Comparison of ENCODE assay signal across 8 mouse cellular contexts in the genomic region with DNA sequence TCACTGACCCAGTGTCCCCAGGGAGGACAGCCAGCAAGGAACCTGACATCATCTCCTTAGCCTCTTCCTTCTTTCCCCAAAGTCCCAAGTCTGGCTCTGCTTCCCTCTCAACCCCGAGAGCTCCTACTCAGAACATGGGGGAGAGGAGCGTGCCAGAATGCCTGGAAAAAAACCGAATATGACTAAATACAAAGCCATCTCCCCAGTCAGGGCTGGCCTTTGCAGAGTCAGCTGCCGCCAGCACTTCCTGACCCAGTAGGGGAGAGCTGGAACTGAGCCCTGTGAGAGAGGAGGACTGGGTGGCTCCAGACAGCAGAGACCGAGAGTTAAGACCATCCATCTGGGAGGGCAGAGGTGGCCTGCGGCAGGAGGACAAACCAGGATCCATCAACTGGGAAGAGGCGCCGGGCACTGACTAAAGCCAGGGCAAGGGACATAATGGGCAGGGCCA. TPM values are rescaled to one million over a fixed set of nuclear protein-coding genes. Genes with fewer than 3 reads are reported as not detected.
A peak's percentile ranks its signal among the peaks of the same experiment; 100 is the strongest.
DNase-seq lines count a peak whose midpoint lies in the region; ATAC-seq and TF ChIP-seq lines count a peak whose summit lies in the region.

No protein-coding gene starts in this region.

- no peak overlapping the region for H3K4me3 ChIP-seq in lung, adult 2 months (replicated peaks; ENCODE audit: extremely low read depth, low read depth, low read length)
- no peak overlapping the region for H3K4me3 ChIP-seq in embryonic fibroblast, embryonic 13.5 days (ENCODE audit: insufficient read depth, low read length)
- H3K4me3 ChIP-seq in hindbrain, embryonic 14.5 days (replicated peaks; ENCODE audit: low read length) = no peak overlapping the region
- no peak overlapping the region for H3K4me3 ChIP-seq in forebrain, postnatal 0 days (ENCODE audit: low read depth, low read length)

- 36% methylated on average over 8 of the region's 8 CpGs for WGBS in lung, adult 2 months
- WGBS in hindbrain, embryonic 14.5 days = 63% methylated on average over 8 of the region's 8 CpGs
- WGBS in forebrain, postnatal 0 days = 72% methylated on average over 8 of the region's 8 CpGs

- no peak overlapping the region for H3K9ac ChIP-seq in hindbrain, embryonic 14.5 days
- no peak overlapping the region for H3K9ac ChIP-seq in forebrain, postnatal 0 days

- H3K4me1 ChIP-seq in lung, adult 2 months (ENCODE audit: control insufficient read depth, insufficient read depth, low read length) = no peaks in the 10 kb centered on the region; the same call in 1 of the 2 replicates
- peaks cover 26% of the 10 kb centered on the region for H3K4me1 ChIP-seq in embryonic fibroblast, embryonic 13.5 days (ENCODE audit: control insufficient read depth, insufficient read depth, low read length)
- H3K4me1 ChIP-seq in hindbrain, embryonic 14.5 days (replicated peaks; ENCODE audit: control insufficient read depth, insufficient read depth, low read length) = peaks cover 21% of the 10 kb centered on the region
- peaks cover 2% of the 10 kb centered on the region; the same call in 1 of the 2 replicates for H3K4me1 ChIP-seq in forebrain, postnatal 0 days (ENCODE audit: insufficient read depth)

- TF ChIP-seq CTCF in lung, adult 2 months (IDR thresholded peaks at IDR 0.05; ENCODE audit: insufficient read depth, low read length) = no peak
- no peak for TF ChIP-seq CTCF in embryonic fibroblast, embryonic 13.5 days (IDR thresholded peaks at IDR 0.05; ENCODE audit: borderline replicate concordance, insufficient read depth, low read length)
- TF ChIP-seq CTCF in forebrain, postnatal 0 days (IDR thresholded peaks at IDR 0.05; ENCODE audit: low read depth) = no peak

- TF ChIP-seq POLR2A in lung, adult 2 months (IDR thresholded peaks at IDR 0.05; ENCODE audit: borderline replicate concordance, extremely low read depth, low read depth, low read length) = no peak
- TF ChIP-seq POLR2A in embryonic fibroblast, embryonic 13.5 days (IDR thresholded peaks at IDR 0.05; ENCODE audit: low read depth, low read length) = peak; percentile 50

- peak overlapping the region; percentile 87 for H3K27ac ChIP-seq in embryonic fibroblast, embryonic 13.5 days (ENCODE audit: insufficient read depth, low read length)
- peak overlapping the region; percentile 79 for H3K27ac ChIP-seq in hindbrain, embryonic 14.5 days
- H3K27ac ChIP-seq in forebrain, postnatal 0 days (ENCODE audit: low read depth, low read length) = no peak overlapping the region

- ATAC-seq in hindbrain, embryonic 14.5 days (ENCODE audit: low FRiP score) = no peak
- ATAC-seq in forebrain, postnatal 0 days = no peak

- H3K9me3 ChIP-seq in hindbrain, embryonic 14.5 days (ENCODE audit: control insufficient read depth, low read length) = no peaks in the 10 kb centered on the region
- H3K9me3 ChIP-seq in forebrain, postnatal 0 days (ENCODE audit: low read length) = no peaks in the 10 kb centered on the region

- H3K36me3 ChIP-seq in hindbrain, embryonic 14.5 days (replicated peaks; ENCODE audit: control insufficient read depth, insufficient read depth) = no peaks in the 10 kb centered on the region
- no peaks in the 10 kb centered on the region for H3K36me3 ChIP-seq in forebrain, postnatal 0 days (ENCODE audit: insufficient read depth)

- DNase-seq in lung, adult 18-20 months = peak; percentile 60 to 69
- no peak for DNase-seq in lung, adult 2 months
- no peak for DNase-seq in hindbrain, embryonic 14.5 days (ENCODE audit: low spot score)
- peak; percentile 74 to 88 for DNase-seq in lung, postnatal 4 days
- no peak for DNase-seq in B cell, adult 2 months
- DNase-seq in thymus, postnatal 14 days = no peak
- no peak for DNase-seq in forebrain, postnatal 0 days

- no peak overlapping the region for H3K4me2 ChIP-seq in hindbrain, embryonic 14.5 days (replicated peaks)
- no peak overlapping the region for H3K4me2 ChIP-seq in forebrain, postnatal 0 days (ENCODE audit: low read depth)

- peaks cover 8% of the 10 kb centered on the region; the same call in 1 of the 2 replicates for H3K27me3 ChIP-seq in hindbrain, embryonic 14.5 days (ENCODE audit: control insufficient read depth, insufficient read depth, low read length)
- H3K27me3 ChIP-seq in forebrain, postnatal 0 days (ENCODE audit: insufficient read depth, low read length) = no peaks in the 10 kb centered on the region

RNA-seq across cellular contexts. Expression of a gene that starts 6.1 kb away (rescaled TPM):
- polyA plus RNA-seq in lung, adult 2 months (2012; rRNA removed) = 18.9 and 19.1 TPM in 2 replicates
- polyA plus RNA-seq in embryonic fibroblast, embryonic 13.5 days (2011; ENCODE audit: insufficient read length, low read depth, missing spikeins) = 11.6 and 15.7 TPM in 2 replicates
- polyA plus RNA-seq in hindbrain, embryonic 14.5 days (2014; fragmentation: Nextera tagmentation; extraction: Ambion mirVana) = 4.0 and 5.0 TPM in 2 replicates
- 2.2 and 6.7 TPM in 2 replicates for total RNA-seq in forebrain, postnatal 0 days (2014; rRNA removed)
- 1.6 and 2.7 TPM in 2 replicates for polyA plus RNA-seq in forebrain, postnatal 0 days (2015; fragmentation: Nextera tagmentation; extraction: Ambion mirVana)

RNA-seq across cellular contexts. Expression of a gene that starts 40.5 kb away (rescaled TPM):
- 9.6 and 15.3 TPM in 2 replicates for polyA plus RNA-seq in lung, adult 2 months (2012; rRNA removed)
- polyA plus RNA-seq in embryonic fibroblast, embryonic 13.5 days (2011; ENCODE audit: insufficient read length, low read depth, missing spikeins) = 14.6 and 16.2 TPM in 2 replicates
- 0.81 and 1.4 TPM in 2 replicates for polyA plus RNA-seq in hindbrain, embryonic 14.5 days (2014; fragmentation: Nextera tagmentation; extraction: Ambion mirVana)
- total RNA-seq in forebrain, postnatal 0 days (2014; rRNA removed) = 1.9 and 2.6 TPM in 2 replicates
- polyA plus RNA-seq in forebrain, postnatal 0 days (2015; fragmentation: Nextera tagmentation; extraction: Ambion mirVana) = 0.65 and 0.73 TPM in 2 replicates

Comparison
In these comparisons a context has a peak if more than half of its experiments do, and no peak if none do; other contexts are left out.
1. DNase-seq: peak in lung, adult 18-20 months (2 of 2) and lung, postnatal 4 days (2 of 2); none in lung, adult 2 months (single experiment), hindbrain, embryonic 14.5 days (single experiment), B cell, adult 2 months (0 of 2), thymus, postnatal 14 days (single experiment) and forebrain, postnatal 0 days (single experiment).